Mouse (Mus musculus) liver, embryonic 18 days (tissue): Measurements from ENCODE around the gene Samt2. TPM values are rescaled to one million over a fixed set of nuclear protein-coding genes. Genes with fewer than 3 reads are reported as not detected.

Experiments
- polyA plus RNA-seq: library from polyadenylated mRNA; depleted of rRNA; stranded (reverse); fragments of >200 nt; gene quantifications from 2 replicates; pipeline ENCODE4 v1.2.3, GENCODE M21; 2012; rRNA removed

The Samt2 gene
- not detected in 2 replicates for polyA plus RNA-seq

DNA sequence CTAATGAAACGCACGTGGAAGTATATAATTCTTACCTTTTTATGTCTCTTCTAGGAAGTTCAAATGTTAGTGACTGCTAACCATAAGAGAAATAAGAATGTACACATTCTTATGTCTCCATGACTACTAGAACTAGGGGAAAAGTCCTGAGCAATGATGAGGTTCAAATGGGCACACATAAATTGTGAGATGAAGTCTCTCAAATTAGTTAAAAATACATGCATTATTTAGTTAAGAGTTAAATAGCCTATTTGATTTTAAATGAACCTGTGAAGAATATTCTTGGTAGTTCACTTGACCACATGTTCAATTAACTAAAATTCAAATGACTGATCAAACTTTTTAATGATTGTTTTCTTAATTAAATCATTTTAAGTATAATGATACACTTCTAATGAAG lies at the start of gene Samt2:
TSS of gene Samt2 (minus strand) at position 101 of the 400 bp plus-strand sequence.

Other genes with a start within 250 kb of the Samt2 start
- not detected in 2 replicates for gene 4930524N10Rik, start 236.0 kb downstream of the Samt2 start, polyA plus RNA-seq
- not detected in 2 replicates for gene Samt4, start 97.4 kb downstream of the Samt2 start, polyA plus RNA-seq